Mouse (Mus musculus): Measurements from ENCODE around the gene Unc45b. TPM values are rescaled to one million over a fixed set of nuclear protein-coding genes. Genes with fewer than 3 reads are reported as not detected.
A peak's percentile ranks its signal among the peaks of the same experiment; 100 is the strongest.
"Not testable (repeated sequence)": the region's sequence is repeated elsewhere in the genome, so short reads cannot be mapped to it uniquely, and the experiment has no call there.

Gene Unc45b
- polyA plus RNA-seq, 1 experiment from 2014 or later: 1.0 TPM

DNA sequence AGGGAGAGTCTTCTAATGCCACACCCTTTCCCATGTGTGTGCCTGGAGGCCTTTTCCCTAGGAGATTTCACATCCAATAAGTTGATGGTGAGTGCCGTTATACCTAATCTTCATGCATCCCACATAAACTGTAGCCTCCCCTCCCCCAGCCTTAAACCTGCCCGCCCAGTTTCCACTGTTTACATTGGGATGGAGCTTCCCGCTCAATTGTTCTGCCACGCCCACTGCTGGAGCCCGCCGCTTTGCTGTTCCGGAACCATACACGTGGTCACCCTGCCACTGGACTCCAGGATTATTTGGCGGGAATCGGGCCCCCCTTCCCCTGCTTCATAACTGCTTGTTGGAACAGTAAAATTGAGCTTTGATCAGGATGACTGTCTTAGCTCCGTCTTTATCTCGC lies 79.0 kb downstream of the Unc45b start:
- Histone ChIP-seq H3K9ac (replicated peaks) (no peak overlapping the region), H3K36me3 (no peaks in the 10 kb centered on the region), H3K9me3 (no peaks in the 10 kb centered on the region), H3K27ac (replicated peaks) (no peak overlapping the region), H3K4me1 (peaks cover 15% of the 10 kb centered on the region), H3K4me3 (no peak overlapping the region), H3K4me2 (replicated peaks) (0 out of 2 replicates have a peak overlapping the region, but pooled peaks have one; percentile 18), H3K27me3 (no peaks in the 10 kb centered on the region)
- 56% methylated on average over 12 of the region's 12 CpGs for WGBS
- ATAC-seq (replicated peaks): no peak

DNA sequence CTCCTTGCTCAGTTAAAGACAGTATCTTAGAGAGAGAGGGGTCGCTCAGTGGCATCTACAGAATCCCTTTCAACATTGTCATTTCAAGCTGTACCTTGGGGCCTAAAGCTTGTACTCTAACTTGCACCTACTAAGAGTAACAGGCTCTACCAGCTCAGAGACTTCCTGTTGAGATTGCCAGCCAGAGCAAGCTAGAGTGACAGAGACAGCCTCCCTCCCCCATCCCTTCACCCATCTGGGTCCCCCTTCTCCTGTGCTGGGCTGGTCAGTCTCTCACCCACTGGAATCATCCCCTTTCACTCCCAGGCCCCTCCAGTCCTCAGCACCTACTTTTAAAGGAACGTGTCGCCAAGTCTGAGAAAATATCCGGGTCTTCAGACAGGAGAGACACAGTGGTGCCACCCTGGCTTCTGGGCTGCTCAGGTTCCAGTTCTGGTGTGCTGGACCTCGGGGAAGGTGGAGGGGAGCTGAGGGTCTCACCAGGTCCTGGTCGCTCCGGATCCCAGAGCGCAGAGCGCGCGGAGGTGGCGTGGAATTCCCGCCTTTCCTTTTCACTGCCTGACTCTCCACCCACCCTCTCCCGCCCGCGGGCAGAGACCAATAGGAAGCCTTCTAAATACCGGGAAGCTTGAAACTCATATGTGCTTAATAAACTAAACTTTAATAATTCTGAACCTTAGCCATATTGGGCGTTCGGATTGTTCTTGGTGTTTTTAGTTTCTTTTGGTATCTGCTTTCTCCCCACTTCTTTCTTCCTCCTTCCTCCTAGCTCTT lies 80.4 kb downstream of the Unc45b start:
- peak overlapping the region; percentile 63 for H3K4me2 ChIP-seq (replicated peaks)
- not testable (repeated sequence) for H3K36me3 ChIP-seq; H3K27me3 ChIP-seq; H3K27ac ChIP-seq (replicated peaks); H3K9me3 ChIP-seq
- peaks cover 15% of the 10 kb centered on the region for H3K4me1 ChIP-seq
- ATAC-seq (replicated peaks): 0 out of 2 replicates have a peak, but pooled peaks have one; percentile 38
- H3K9ac ChIP-seq (replicated peaks): peak overlapping the region; percentile 22
- H3K4me3 ChIP-seq: peak overlapping the region; percentile 38
- WGBS: 12% methylated on average over 19 of the region's 19 CpGs

- peak within 1 kb of the TSS; percentile 22 for H3K9ac ChIP-seq (replicated peaks)
- H3K27me3 ChIP-seq: no peaks in the 10 kb centered on the region
- peaks cover 15% of the 10 kb centered on the region for H3K4me1 ChIP-seq
- H3K27ac ChIP-seq (replicated peaks): no peak within 1 kb of the TSS
- H3K4me2 ChIP-seq (replicated peaks): peak within 1 kb of the TSS; percentile 63
- H3K9me3 ChIP-seq: no peaks in the 10 kb centered on the region
- no peak for ATAC-seq (replicated peaks)
- no peaks in the 10 kb centered on the region for H3K36me3 ChIP-seq
- peak within 1 kb of the TSS; percentile 38 for H3K4me3 ChIP-seq
- 5% methylated on average over 14 of the region's 14 CpGs for WGBS
These were observed 81.3 kb downstream of the Unc45b start, which contains the start of gene Slfn9 for GRCm38 (mm10) chr11:82991469-82992166. Slfn9 (minus strand) TSS chr11:82991830.

Small RNA genes within 50 kb of the gene (microRNA-seq; reads per million reads assigned to microRNA genes)
- not detected for gene Mir7679

Other genes starting within 250 kb of the Unc45b start
- gene Cct6b, start 146.2 kb upstream of the Unc45b start, polyA plus RNA-seq (2015; fragmentation: Nextera tagmentation; extraction: Ambion mirVana): 0.23 and 0.28 TPM in 2 replicates
- 32.4 and 36.4 TPM in 2 replicates for gene Zfp830, start 146.2 kb upstream of the Unc45b start, polyA plus RNA-seq (2015; fragmentation: Nextera tagmentation; extraction: Ambion mirVana)
- gene Lig3, start 129.4 kb upstream of the Unc45b start, polyA plus RNA-seq (2015; fragmentation: Nextera tagmentation; extraction: Ambion mirVana): 33.7 and 35.1 TPM in 2 replicates
- 8.7 and 10.0 TPM in 2 replicates for gene Rffl, start 39.3 kb upstream of the Unc45b start, polyA plus RNA-seq (2015; fragmentation: Nextera tagmentation; extraction: Ambion mirVana)
- 13.5 and 14.2 TPM in 2 replicates for gene Rad51d, start 19.9 kb upstream of the Unc45b start, polyA plus RNA-seq (2015; fragmentation: Nextera tagmentation; extraction: Ambion mirVana)
- 0.23 and 0.60 TPM in 2 replicates for gene Fndc8, start 18.4 kb upstream of the Unc45b start, polyA plus RNA-seq (2015; fragmentation: Nextera tagmentation; extraction: Ambion mirVana)
- gene Nle1, start 2.1 kb upstream of the Unc45b start, polyA plus RNA-seq (2015; fragmentation: Nextera tagmentation; extraction: Ambion mirVana): 32.0 and 37.5 TPM in 2 replicates
- 0.85 and 1.1 TPM in 2 replicates for gene Slfn5, start 40.8 kb downstream of the Unc45b start, polyA plus RNA-seq (2015; fragmentation: Nextera tagmentation; extraction: Ambion mirVana)
- 5.1 and 5.4 TPM in 2 replicates for gene Slfn9, start 81.3 kb downstream of the Unc45b start, polyA plus RNA-seq (2015; fragmentation: Nextera tagmentation; extraction: Ambion mirVana)
- 0.14 and 0.18 TPM in 2 replicates for gene Slfn8, start 110.3 kb downstream of the Unc45b start, polyA plus RNA-seq (2015; fragmentation: Nextera tagmentation; extraction: Ambion mirVana)
- gene Slfn2, start 154.6 kb downstream of the Unc45b start, polyA plus RNA-seq (2015; fragmentation: Nextera tagmentation; extraction: Ambion mirVana): 0.83 TPM in 2 replicates
- gene Slfn1, start 206.3 kb downstream of the Unc45b start, polyA plus RNA-seq (2015; fragmentation: Nextera tagmentation; extraction: Ambion mirVana): 0.09 TPM in 1 of 2 replicates, not detected in the other

All from forebrain, embryonic 15.5 days (tissue).